Mouse (Mus musculus): ENCODE measurements around the gene Ica1. TPM values are rescaled to one million over a fixed set of nuclear protein-coding genes. Genes with fewer than 3 reads are reported as not detected.

Ica1 gene
- total and polyA plus RNA-seq, 2 experiments from 2014 or later = 38.2 to 83.8 TPM

GRCm38 (mm10) chr6:8623045-8623444, 155.2 kb downstream of the Ica1 start:
- 75% methylated on average over 3 of the region's 3 CpGs for WGBS
- Histone ChIP-seq H3K27ac (no peak overlapping the region), H3K4me1 (ENCODE audit: insufficient read depth, low read length) (no peaks in the 10 kb centered on the region), H3K27me3 (ENCODE audit: insufficient read depth, low read length) (no peaks in the 10 kb centered on the region), H3K9me3 (ENCODE audit: low read length) (no peaks in the 10 kb centered on the region), H3K36me3 (ENCODE audit: insufficient read depth, low read length) (no peaks in the 10 kb centered on the region), H3K9ac (replicated peaks; ENCODE audit: low read length) (no peak overlapping the region), H3K4me2 (ENCODE audit: low read depth, low read length) (no peak overlapping the region), H3K4me3 (ENCODE audit: low read length) (no peak overlapping the region)
- ATAC-seq (no peak), DNase-seq (ENCODE audit: low spot score) (no peak)
- TF ChIP-seq CTCF (IDR thresholded peaks at IDR 0.05; ENCODE audit: low read depth) = no peak

GRCm38 (mm10) chr6:8619582-8620350, 158.5 kb downstream of the Ica1 start:
- no peak overlapping the region for H3K27ac ChIP-seq
- 72% methylated on average over 4 of the region's 4 CpGs for WGBS
- no peak overlapping the region for H3K9ac ChIP-seq (replicated peaks; ENCODE audit: low read length)
- no peaks in the 10 kb centered on the region for H3K36me3 ChIP-seq (ENCODE audit: insufficient read depth, low read length)
- H3K9me3 ChIP-seq (ENCODE audit: low read length) = no peaks in the 10 kb centered on the region
- H3K4me1 ChIP-seq (ENCODE audit: insufficient read depth, low read length) = no peaks in the 10 kb centered on the region
- H3K27me3 ChIP-seq (ENCODE audit: insufficient read depth, low read length) = no peaks in the 10 kb centered on the region
- H3K4me3 ChIP-seq (ENCODE audit: low read length) = no peak overlapping the region
- TF ChIP-seq CTCF (IDR thresholded peaks at IDR 0.05; ENCODE audit: low read depth) = no peak
- H3K4me2 ChIP-seq (ENCODE audit: low read depth, low read length) = no peak overlapping the region
- no peak for DNase-seq (ENCODE audit: low spot score)
- ATAC-seq = peak; percentile 61; the same call in 1 of the 2 replicates

- WGBS = 80% methylated on average over 2 of the region's 2 CpGs
- DNase-seq (ENCODE audit: low spot score) = no peak
- H3K4me2 ChIP-seq (ENCODE audit: low read depth, low read length) = no peak overlapping the region
- H3K27ac ChIP-seq = no peak overlapping the region
- no peaks in the 10 kb centered on the region for H3K27me3 ChIP-seq (ENCODE audit: insufficient read depth, low read length)
- H3K9me3 ChIP-seq (ENCODE audit: low read length) = no peaks in the 10 kb centered on the region
- H3K36me3 ChIP-seq (ENCODE audit: insufficient read depth, low read length) = no peaks in the 10 kb centered on the region
- ATAC-seq = no peak
- no peak for TF ChIP-seq CTCF (IDR thresholded peaks at IDR 0.05; ENCODE audit: low read depth)
- no peak overlapping the region for H3K4me3 ChIP-seq (ENCODE audit: low read length)
- no peak overlapping the region for H3K9ac ChIP-seq (replicated peaks; ENCODE audit: low read length)
- no peaks in the 10 kb centered on the region for H3K4me1 ChIP-seq (ENCODE audit: insufficient read depth, low read length)
These were observed 160.9 kb downstream of the Ica1 start for GRCm38 (mm10) chr6:8617369-8617768.

DNA sequence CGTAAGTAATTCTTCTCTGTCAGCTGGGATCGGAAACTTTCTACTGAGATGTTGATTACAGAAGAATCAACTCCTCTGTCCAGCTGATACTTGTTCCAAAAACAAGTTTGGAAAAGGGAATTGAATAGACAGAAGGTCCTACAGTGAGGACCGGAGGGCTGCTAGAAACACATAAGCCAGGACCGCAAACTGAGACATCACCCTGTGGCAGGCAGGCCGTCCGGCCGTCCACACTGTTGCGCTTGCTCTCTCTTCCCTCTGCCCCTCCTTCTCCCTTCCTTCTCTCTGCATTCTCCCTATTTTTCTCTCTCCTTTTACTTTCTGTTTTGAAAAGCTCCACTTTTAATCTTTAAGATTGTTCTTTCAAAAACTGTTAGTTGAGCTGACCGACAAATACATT, 186.6 kb downstream of the Ica1 start:
- H3K4me2 ChIP-seq (ENCODE audit: low read depth, low read length) = no peak overlapping the region
- no peak overlapping the region for H3K9ac ChIP-seq (replicated peaks; ENCODE audit: low read length)
- 91% methylated on average over 9 of the region's 9 CpGs for WGBS
- H3K9me3 ChIP-seq (ENCODE audit: low read length) = no peaks in the 10 kb centered on the region
- H3K36me3 ChIP-seq (ENCODE audit: insufficient read depth, low read length) = no peaks in the 10 kb centered on the region
- H3K27ac ChIP-seq = no peak overlapping the region
- no peaks in the 10 kb centered on the region for H3K4me1 ChIP-seq (ENCODE audit: insufficient read depth, low read length)
- ATAC-seq (no peak), DNase-seq (ENCODE audit: low spot score) (no peak)
- no peaks in the 10 kb centered on the region for H3K27me3 ChIP-seq (ENCODE audit: insufficient read depth, low read length)
- TF ChIP-seq CTCF (IDR thresholded peaks at IDR 0.05; ENCODE audit: low read depth) = no peak
- H3K4me3 ChIP-seq (ENCODE audit: low read length) = no peak overlapping the region

- Histone ChIP-seq H3K27ac (no peak overlapping the region), H3K4me2 (ENCODE audit: low read depth, low read length) (no peak overlapping the region), H3K4me3 (ENCODE audit: low read length) (no peak overlapping the region), H3K9ac (replicated peaks; ENCODE audit: low read length) (no peak overlapping the region), H3K36me3 (ENCODE audit: insufficient read depth, low read length) (no peaks in the 10 kb centered on the region), H3K4me1 (ENCODE audit: insufficient read depth, low read length) (no peaks in the 10 kb centered on the region), H3K9me3 (ENCODE audit: low read length) (no peaks in the 10 kb centered on the region), H3K27me3 (ENCODE audit: insufficient read depth, low read length) (no peaks in the 10 kb centered on the region)
- ATAC-seq (no peak), DNase-seq (ENCODE audit: low spot score) (no peak)
- WGBS = 90% methylated on average over 3 of the region's 3 CpGs
- no peak for TF ChIP-seq CTCF (IDR thresholded peaks at IDR 0.05; ENCODE audit: low read depth)
These were observed 194.4 kb downstream of the Ica1 start for GRCm38 (mm10) chr6:8583892-8584291.

DNA sequence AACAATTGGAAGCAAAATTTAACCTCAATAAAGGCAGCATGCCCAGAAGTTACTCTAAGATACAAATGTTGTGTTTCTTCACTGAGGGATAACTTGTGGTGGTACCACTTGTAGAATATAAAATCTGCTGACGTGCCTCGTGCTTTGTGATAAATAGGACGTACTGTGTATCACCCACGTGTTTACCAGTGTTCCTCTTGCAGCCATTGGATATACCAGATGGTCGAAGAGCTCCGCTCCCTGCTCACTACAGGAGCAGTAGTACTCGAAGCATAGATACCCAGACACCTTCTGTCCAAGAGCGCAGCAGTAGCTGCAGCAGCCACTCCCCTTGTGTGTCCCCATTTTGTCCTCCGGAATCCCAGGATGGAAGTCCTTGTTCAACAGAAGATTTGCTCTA, 195.9 kb downstream of the Ica1 start:
- no peak overlapping the region for H3K27ac ChIP-seq
- TF ChIP-seq CTCF (IDR thresholded peaks at IDR 0.05; ENCODE audit: low read depth) = no peak
- 94% methylated on average over 9 of the region's 9 CpGs for WGBS
- DNase-seq (ENCODE audit: low spot score) (no peak), ATAC-seq (no peak)
- no peak overlapping the region for H3K9ac ChIP-seq (replicated peaks; ENCODE audit: low read length)
- H3K4me1 ChIP-seq (ENCODE audit: insufficient read depth, low read length) = no peaks in the 10 kb centered on the region
- no peak overlapping the region for H3K4me3 ChIP-seq (ENCODE audit: low read length)
- H3K9me3 ChIP-seq (ENCODE audit: low read length) = no peaks in the 10 kb centered on the region
- H3K4me2 ChIP-seq (ENCODE audit: low read depth, low read length) = no peak overlapping the region
- H3K27me3 ChIP-seq (ENCODE audit: insufficient read depth, low read length) = no peaks in the 10 kb centered on the region
- no peaks in the 10 kb centered on the region for H3K36me3 ChIP-seq (ENCODE audit: insufficient read depth, low read length)

Other genes starting within 250 kb of the Ica1 start
- gene Nxph1, start 169.9 kb upstream of the Ica1 start, total RNA-seq (2014; rRNA removed) = 65.3 and 68.5 TPM in 2 replicates
- 94.8 and 99.9 TPM in 2 replicates for gene Nxph1, start 169.9 kb upstream of the Ica1 start, polyA plus RNA-seq (2015; fragmentation: Nextera tagmentation; extraction: Ambion mirVana)

Data from hindbrain, postnatal 0 days (tissue).